Mouse (Mus musculus) ES-CJ7 (cell line): Measurements from ENCODE around the gene Atoh8.

Experiments used
- DNase-seq: peaks from one replicate; pipeline ENCODE4 v3.0.0; 2011; ENCODE audit warnings: low read depth, low spot score

Gene Atoh8

GRCm38 (mm10) chr6:72227665-72228265 is 7.6 kb downstream of the Atoh8 start:
- DNase-seq, result no peak

GRCm38 (mm10) chr6:72227011-72227410 is 8.4 kb downstream of the Atoh8 start:
- DNase-seq, result no peak

- no peak for DNase-seq
These were observed 9.7 kb downstream of the Atoh8 start for GRCm38 (mm10) chr6:72225686-72226085.

GRCm38 (mm10) chr6:72223892-72224291 is 11.5 kb downstream of the Atoh8 start:
- peak; percentile 45 for DNase-seq

GRCm38 (mm10) chr6:72222876-72223275 is 12.5 kb downstream of the Atoh8 start:
- no peak for DNase-seq

- no peak for DNase-seq
These were observed 13.1 kb downstream of the Atoh8 start for GRCm38 (mm10) chr6:72222271-72222724.

- DNase-seq, result no peak
These were observed 14.1 kb downstream of the Atoh8 start for GRCm38 (mm10) chr6:72221271-72221670.

GRCm38 (mm10) chr6:72219549-72219948 is 15.8 kb downstream of the Atoh8 start:
- DNase-seq, result no peak

- no peak for DNase-seq
These were observed 17.1 kb downstream of the Atoh8 start for GRCm38 (mm10) chr6:72218281-72218680.

GRCm38 (mm10) chr6:72217415-72217784 is 18.0 kb downstream of the Atoh8 start:
- no peak for DNase-seq

GRCm38 (mm10) chr6:72216681-72217414 is 18.5 kb downstream of the Atoh8 start:
- DNase-seq, result peak; percentile 31

GRCm38 (mm10) chr6:72215582-72215981 is 19.8 kb downstream of the Atoh8 start:
- DNase-seq, result no peak

- DNase-seq, result no peak
These were observed 24.0 kb downstream of the Atoh8 start for GRCm38 (mm10) chr6:72211360-72211759.

- no peak for DNase-seq
These were observed 24.6 kb downstream of the Atoh8 start for GRCm38 (mm10) chr6:72210823-72211222.

GRCm38 (mm10) chr6:72209738-72210137 is 25.6 kb downstream of the Atoh8 start:
- no peak for DNase-seq

GRCm38 (mm10) chr6:72208406-72209045 is 26.9 kb downstream of the Atoh8 start:
- DNase-seq, result no peak

GRCm38 (mm10) chr6:72206021-72206420 is 29.4 kb downstream of the Atoh8 start:
- DNase-seq, result no peak

- no peak for DNase-seq
These were observed 30.5 kb downstream of the Atoh8 start for GRCm38 (mm10) chr6:72204858-72205257.

- no peak for DNase-seq
These were observed 32.1 kb downstream of the Atoh8 start for GRCm38 (mm10) chr6:72203279-72203678.

- DNase-seq, result no peak
These were observed 32.6 kb downstream of the Atoh8 start for GRCm38 (mm10) chr6:72202732-72203131.

- DNase-seq, result no peak
These were observed 34.7 kb downstream of the Atoh8 start for GRCm38 (mm10) chr6:72200595-72201256.

GRCm38 (mm10) chr6:72197515-72197914 is 37.9 kb downstream of the Atoh8 start:
- peak; percentile 23 for DNase-seq
